Mouse (Mus musculus): ENCODE results near the gene Islr. TPM values are rescaled to one million over a fixed set of nuclear protein-coding genes. Genes with fewer than 3 reads are reported as not detected.

Islr gene
- polyA plus RNA-seq, 1 experiment: 5.6 TPM

DNA sequence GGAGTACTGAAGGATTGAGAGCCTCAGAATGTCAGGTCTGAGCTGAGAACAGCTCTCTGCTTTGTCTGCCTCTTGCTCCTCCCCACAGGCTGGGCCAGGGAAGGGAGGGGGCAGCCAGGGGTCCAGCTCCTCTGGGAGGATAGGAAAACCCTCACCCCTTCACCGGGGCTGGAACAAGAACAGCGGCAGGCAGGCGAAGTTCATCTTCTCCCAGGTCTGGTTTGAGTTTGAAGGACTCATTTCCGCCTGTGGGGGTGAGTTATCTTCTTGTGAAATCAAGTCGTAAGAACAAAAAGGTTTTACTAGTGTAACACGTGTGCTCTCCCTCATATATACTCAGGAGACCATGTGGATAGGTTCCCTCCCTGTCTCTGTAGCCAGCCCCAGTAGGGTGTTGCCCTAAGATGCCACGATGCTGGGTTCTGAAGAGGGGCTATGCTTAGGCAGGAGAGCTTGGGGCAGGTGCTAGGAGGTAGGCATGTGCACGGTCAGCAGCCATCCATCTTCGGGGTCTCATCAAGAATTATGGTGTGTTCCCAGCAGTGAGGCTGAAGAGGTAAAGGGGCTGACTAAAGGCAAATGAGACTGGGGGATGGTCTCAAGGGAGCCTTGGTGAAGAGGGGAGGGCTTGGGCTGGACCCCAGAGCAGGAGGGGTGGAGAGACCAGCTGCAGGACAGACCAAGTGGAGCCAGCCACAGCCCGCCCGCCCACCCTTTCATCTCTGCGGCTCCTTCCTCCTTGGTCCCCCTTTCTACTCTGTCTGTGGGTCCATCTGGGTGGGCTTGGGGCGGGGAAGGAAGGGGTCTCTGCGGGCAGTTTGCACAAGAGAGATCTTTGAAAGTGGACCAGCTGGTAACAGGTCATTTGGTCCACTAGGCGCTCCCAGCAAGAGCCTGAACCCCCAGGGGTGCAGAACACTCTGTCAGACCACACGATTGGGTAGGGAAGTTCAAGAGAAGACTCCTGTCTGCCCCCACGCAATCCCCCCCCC lies 69.9 kb downstream of the Islr start:
- peaks cover 8% of the 10 kb centered on the region; the same call in 1 of the 2 replicates for H3K4me1 ChIP-seq (ENCODE audit: control insufficient read depth, insufficient read depth, low read length)
- TF ChIP-seq POLR2A (IDR thresholded peaks at IDR 0.05; ENCODE audit: control insufficient read depth, low read depth, low read length) (no peak), CTCF (IDR thresholded peaks at IDR 0.05; ENCODE audit: control insufficient read depth, insufficient read depth, insufficient replicate concordance, low read depth, low read length) (no peak)
- no peak overlapping the region for H3K4me3 ChIP-seq (ENCODE audit: control insufficient read depth, low read depth, low read length)
- H3K27ac ChIP-seq (ENCODE audit: control insufficient read depth, insufficient read depth, low read depth, low read length): no peak overlapping the region
- H3K27me3 ChIP-seq (ENCODE audit: control insufficient read depth, insufficient read depth, low read length): no peaks in the 10 kb centered on the region
- no peaks in the 10 kb centered on the region for H3K36me3 ChIP-seq (ENCODE audit: control insufficient read depth, insufficient read depth, low read length)

DNA sequence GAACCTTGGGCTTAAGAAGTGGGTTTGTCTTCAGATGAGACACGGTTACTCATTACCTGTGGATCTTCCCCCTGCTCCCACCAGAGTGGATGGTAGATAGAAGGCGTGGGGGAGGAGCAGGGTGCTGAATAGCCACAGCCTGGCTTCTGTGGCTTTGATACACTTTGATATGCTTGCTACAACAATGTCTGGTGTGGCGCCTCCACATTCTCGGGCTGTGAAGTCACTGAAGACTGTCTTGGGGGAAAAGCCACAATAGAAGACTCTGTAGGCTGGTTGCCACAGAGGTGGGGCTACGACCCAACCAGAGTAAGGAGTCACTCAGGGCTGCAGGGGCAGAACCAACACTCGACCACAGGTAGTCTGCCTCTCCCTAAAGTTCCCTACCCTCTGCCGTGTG lies 72.4 kb downstream of the Islr start:
- no peak overlapping the region for H3K27ac ChIP-seq (ENCODE audit: control insufficient read depth, insufficient read depth, low read depth, low read length)
- H3K4me3 ChIP-seq (ENCODE audit: control insufficient read depth, low read depth, low read length): no peak overlapping the region
- H3K27me3 ChIP-seq (ENCODE audit: control insufficient read depth, insufficient read depth, low read length): no peaks in the 10 kb centered on the region
- H3K36me3 ChIP-seq (ENCODE audit: control insufficient read depth, insufficient read depth, low read length): no peaks in the 10 kb centered on the region
- TF ChIP-seq CTCF (IDR thresholded peaks at IDR 0.05; ENCODE audit: control insufficient read depth, insufficient read depth, insufficient replicate concordance, low read depth, low read length) (no peak), POLR2A (IDR thresholded peaks at IDR 0.05; ENCODE audit: control insufficient read depth, low read depth, low read length) (no peak)
- peaks cover 14% of the 10 kb centered on the region; the same call in 1 of the 2 replicates for H3K4me1 ChIP-seq (ENCODE audit: control insufficient read depth, insufficient read depth, low read length)

DNA sequence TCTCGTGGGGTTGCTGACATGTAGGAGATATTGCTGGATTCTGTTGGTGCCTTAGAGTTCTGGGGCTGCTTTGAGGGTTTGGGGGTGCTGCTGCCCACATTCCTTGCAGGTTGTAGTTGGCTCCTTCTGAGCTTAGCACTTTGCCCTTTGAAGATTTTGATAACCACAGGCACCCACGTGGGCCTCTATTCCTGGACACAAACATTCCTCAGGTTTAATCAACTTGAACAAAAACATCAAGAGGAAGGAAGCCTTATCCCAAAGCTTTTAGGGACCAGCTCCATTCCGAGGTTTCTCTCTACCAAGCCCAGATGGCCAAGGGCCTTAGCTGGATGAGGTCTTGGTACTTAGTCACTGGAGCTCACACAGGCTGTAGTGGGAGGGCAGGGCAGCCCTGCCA lies 73.2 kb downstream of the Islr start:
- TF ChIP-seq POLR2A (IDR thresholded peaks at IDR 0.05; ENCODE audit: control insufficient read depth, low read depth, low read length) (no peak), CTCF (IDR thresholded peaks at IDR 0.05; ENCODE audit: control insufficient read depth, insufficient read depth, insufficient replicate concordance, low read depth, low read length) (no peak)
- Histone ChIP-seq H3K27me3 (ENCODE audit: control insufficient read depth, insufficient read depth, low read length) (no peaks in the 10 kb centered on the region), H3K4me1 (ENCODE audit: control insufficient read depth, insufficient read depth, low read length) (peaks cover 14% of the 10 kb centered on the region; the same call in 1 of the 2 replicates), H3K4me3 (ENCODE audit: control insufficient read depth, low read depth, low read length) (no peak overlapping the region), H3K36me3 (ENCODE audit: control insufficient read depth, insufficient read depth, low read length) (no peaks in the 10 kb centered on the region), H3K27ac (ENCODE audit: control insufficient read depth, insufficient read depth, low read depth, low read length) (no peak overlapping the region)

DNA sequence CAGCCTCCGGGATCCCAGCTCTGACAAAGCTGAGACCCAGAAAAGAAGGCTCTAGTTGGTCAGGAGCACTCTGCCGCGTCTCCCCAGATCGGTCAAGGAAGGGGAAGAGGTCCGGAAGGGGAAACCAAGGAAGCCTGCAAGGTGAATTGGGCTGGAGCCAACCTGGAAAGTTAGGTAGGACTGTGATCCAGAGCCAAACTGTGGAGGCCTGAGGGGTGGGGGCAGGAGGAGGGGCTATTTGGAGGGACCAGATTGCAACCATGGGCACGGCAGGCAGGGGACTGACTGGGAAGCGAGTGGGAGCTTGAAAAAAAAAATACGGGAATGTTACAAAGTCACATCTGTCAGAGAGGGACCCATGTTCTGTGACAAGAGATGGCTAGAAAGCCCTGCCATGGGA lies 74.6 kb downstream of the Islr start:
- Histone ChIP-seq H3K36me3 (ENCODE audit: control insufficient read depth, insufficient read depth, low read length) (no peaks in the 10 kb centered on the region), H3K27me3 (ENCODE audit: control insufficient read depth, insufficient read depth, low read length) (no peaks in the 10 kb centered on the region), H3K4me1 (ENCODE audit: control insufficient read depth, insufficient read depth, low read length) (peaks cover 11% of the 10 kb centered on the region; the same call in 1 of the 2 replicates), H3K4me3 (ENCODE audit: control insufficient read depth, low read depth, low read length) (no peak overlapping the region), H3K27ac (ENCODE audit: control insufficient read depth, insufficient read depth, low read depth, low read length) (no peak overlapping the region)
- no peak for TF ChIP-seq POLR2A (IDR thresholded peaks at IDR 0.05; ENCODE audit: control insufficient read depth, low read depth, low read length)
- no peak for TF ChIP-seq CTCF (IDR thresholded peaks at IDR 0.05; ENCODE audit: control insufficient read depth, insufficient read depth, insufficient replicate concordance, low read depth, low read length)

DNA sequence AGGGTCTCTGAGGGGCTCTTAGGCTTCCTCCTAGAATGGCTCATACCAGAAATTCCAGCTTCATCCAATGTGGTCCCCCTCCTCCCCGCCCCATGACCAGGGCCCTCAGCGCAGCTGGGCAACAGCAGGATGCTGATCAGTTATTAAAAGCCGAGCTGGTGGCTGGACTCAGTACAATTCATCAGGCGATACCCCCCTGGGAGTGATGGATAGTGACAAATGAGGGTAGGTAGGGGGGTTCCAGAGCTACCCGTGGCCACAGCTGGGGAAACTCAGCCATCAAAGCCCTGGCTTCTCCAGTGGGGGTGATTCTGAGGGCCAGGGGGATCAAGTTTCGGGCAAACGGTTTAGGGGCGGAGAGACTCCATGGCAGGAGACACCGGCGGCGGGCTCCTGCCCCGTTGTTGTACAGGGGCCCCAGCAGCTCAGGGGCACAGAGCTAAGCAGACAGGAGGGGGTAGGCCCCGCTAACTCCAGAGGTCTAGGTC lies 75.1 kb downstream of the Islr start:
- Histone ChIP-seq H3K4me3 (ENCODE audit: control insufficient read depth, low read depth, low read length) (no peak overlapping the region), H3K36me3 (ENCODE audit: control insufficient read depth, insufficient read depth, low read length) (no peaks in the 10 kb centered on the region), H3K27me3 (ENCODE audit: control insufficient read depth, insufficient read depth, low read length) (no peaks in the 10 kb centered on the region), H3K27ac (ENCODE audit: control insufficient read depth, insufficient read depth, low read depth, low read length) (no peak overlapping the region), H3K4me1 (ENCODE audit: control insufficient read depth, insufficient read depth, low read length) (peaks cover 11% of the 10 kb centered on the region; the same call in 1 of the 2 replicates)
- no peak for TF ChIP-seq POLR2A (IDR thresholded peaks at IDR 0.05; ENCODE audit: control insufficient read depth, low read depth, low read length)
- no peak for TF ChIP-seq CTCF (IDR thresholded peaks at IDR 0.05; ENCODE audit: control insufficient read depth, insufficient read depth, insufficient replicate concordance, low read depth, low read length)

DNA sequence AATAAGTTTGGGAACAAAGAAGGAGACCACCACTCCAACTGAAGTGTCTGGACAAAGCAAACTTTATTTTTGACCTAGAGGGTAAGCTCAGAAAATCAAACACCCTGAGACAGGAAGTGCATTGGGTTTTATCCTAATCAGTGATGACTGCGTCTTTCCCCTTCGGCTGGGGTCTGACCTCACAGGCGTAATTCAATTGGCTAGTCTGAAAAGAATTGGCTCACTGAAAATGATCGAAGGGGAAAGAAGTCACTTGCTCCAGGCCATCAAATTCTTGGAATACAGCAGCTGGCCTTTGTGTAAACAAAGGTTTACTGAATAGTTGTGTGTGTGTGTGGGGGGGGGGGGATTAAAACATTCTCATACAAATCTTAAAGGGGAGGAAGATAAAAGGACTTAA lies 78.3 kb downstream of the Islr start:
- no peak for TF ChIP-seq POLR2A (IDR thresholded peaks at IDR 0.05; ENCODE audit: control insufficient read depth, low read depth, low read length)
- TF ChIP-seq CTCF (IDR thresholded peaks at IDR 0.05; ENCODE audit: control insufficient read depth, insufficient read depth, insufficient replicate concordance, low read depth, low read length): no peak

DNA sequence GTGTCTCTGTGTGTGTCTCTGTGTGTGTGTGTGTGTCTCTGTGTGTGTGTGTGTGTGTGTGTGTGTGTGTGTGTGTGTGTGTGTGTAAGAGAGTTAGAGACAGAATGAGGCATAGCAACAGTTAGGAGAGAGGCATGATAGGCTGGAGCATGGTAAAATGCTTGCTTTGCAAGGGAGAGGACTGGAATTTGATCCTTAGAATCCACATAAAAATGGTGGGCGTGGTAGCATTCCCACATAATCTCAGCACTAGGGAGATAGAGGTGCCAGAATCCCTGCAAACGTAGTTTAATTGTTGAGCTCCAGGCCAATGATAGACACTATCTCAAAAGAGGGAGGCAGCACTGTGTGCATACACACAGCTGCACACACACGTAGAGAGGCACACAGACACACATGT lies 79.0 kb downstream of the Islr start:
- TF ChIP-seq CTCF (IDR thresholded peaks at IDR 0.05; ENCODE audit: control insufficient read depth, insufficient read depth, insufficient replicate concordance, low read depth, low read length) (no peak), POLR2A (IDR thresholded peaks at IDR 0.05; ENCODE audit: control insufficient read depth, low read depth, low read length) (no peak)
- H3K36me3 ChIP-seq (ENCODE audit: control insufficient read depth, insufficient read depth, low read length): no peaks in the 10 kb centered on the region
- no peaks in the 10 kb centered on the region for H3K27me3 ChIP-seq (ENCODE audit: control insufficient read depth, insufficient read depth, low read length)
- H3K27ac ChIP-seq (ENCODE audit: control insufficient read depth, insufficient read depth, low read depth, low read length): no peak overlapping the region
- no peak overlapping the region for H3K4me3 ChIP-seq (ENCODE audit: control insufficient read depth, low read depth, low read length)
- H3K4me1 ChIP-seq (ENCODE audit: control insufficient read depth, insufficient read depth, low read length): peaks cover 11% of the 10 kb centered on the region; the same call in 1 of the 2 replicates

More for the DNA sequence above, 78.3 kb downstream of the Islr start:
- H3K27ac ChIP-seq (ENCODE audit: control insufficient read depth, insufficient read depth, low read depth, low read length): no peak overlapping the region
- no peaks in the 10 kb centered on the region for H3K36me3 ChIP-seq (ENCODE audit: control insufficient read depth, insufficient read depth, low read length)
- no peak overlapping the region for H3K4me3 ChIP-seq (ENCODE audit: control insufficient read depth, low read depth, low read length)
- no peaks in the 10 kb centered on the region for H3K27me3 ChIP-seq (ENCODE audit: control insufficient read depth, insufficient read depth, low read length)
- H3K4me1 ChIP-seq (ENCODE audit: control insufficient read depth, insufficient read depth, low read length): peaks cover 11% of the 10 kb centered on the region; the same call in 1 of the 2 replicates
